Mouse (Mus musculus) intestine, postnatal 0 days (tissue): ENCODE measurements around the gene Spata1. TPM values are rescaled to one million over a fixed set of nuclear protein-coding genes. Genes with fewer than 3 reads are reported as not detected.

Experiments
- ATAC-seq: fragments of 200-750 bp; cut with Nextera tagmentation; 2 replicates; pipeline ENCODE4 v1.8.0; 2017; ENCODE audit warnings: mild to moderate bottlenecking, moderate TSS enrichment, moderate library complexity
- H3K27ac ChIP-seq: fragments of 300-500 bp; sonication (generic); 2 replicates; pipeline ENCODE4 v1.5.1; 2014; ENCODE audit warnings: mild to moderate bottlenecking, low read depth, low read length, moderate library complexity
- H3K27me3 ChIP-seq: fragments of 300-500 bp; sonication (generic); replicated peaks from 2 replicates; pipeline ENCODE4 v1.6.1; 2014; ENCODE audit warnings: low read length, mixed read lengths; ENCODE audit not compliant: control insufficient read depth, insufficient read depth
- H3K36me3 ChIP-seq: fragments of 300-500 bp; sonication (generic); 2 replicates; pipeline ENCODE4 v1.6.1; 2014; ENCODE audit warnings: mild to moderate bottlenecking, moderate library complexity; ENCODE audit not compliant: control insufficient read depth, insufficient read depth
- H3K4me1 ChIP-seq: fragments of 300-500 bp; sonication (generic); replicated peaks from 2 replicates; pipeline ENCODE4 v1.6.1; 2014; ENCODE audit warnings: antibody characterized with exemption, low read length, mixed read lengths; ENCODE audit not compliant: control insufficient read depth, insufficient read depth
- H3K4me2 ChIP-seq: fragments of 300-500 bp; sonication (generic); replicated peaks from 2 replicates; pipeline ENCODE4 v1.6.1; 2014; ENCODE audit warnings: low read depth, mild to moderate bottlenecking, moderate library complexity
- H3K4me3 ChIP-seq: fragments of 300-500 bp; sonication (generic); 2 replicates; pipeline ENCODE4 v1.5.1; 2014; ENCODE audit warnings: low read depth, low read length
- H3K9ac ChIP-seq: fragments of 300-500 bp; sonication (generic); 2 replicates; pipeline ENCODE4 v1.6.1; 2014; ENCODE audit warnings: mild to moderate bottlenecking, low read depth, low read length
- H3K9me3 ChIP-seq: fragments of 300-500 bp; sonication (generic); 2 replicates; pipeline ENCODE4 v1.6.1; 2016; ENCODE audit warnings: mixed run types; ENCODE audit not compliant: control insufficient read depth
- CTCF ChIP-seq: sonication (generic); IDR thresholded peaks from 2 replicates; pipeline ENCODE4 v1.5.1; 2016; ENCODE audit warnings: low read depth, mild to moderate bottlenecking, control low read depth, antibody characterized with exemption, moderate library complexity
- WGBS: fragments of 180-500 bp; shearing (Covaris S2); extraction: QIAGEN DNeasy Blood & Tissue Kit; methylation state at CpG from one replicate; pipeline ENCODE4 v1.1.7; 2014; 5-methylcytosine and 5-hydroxymethylcytosine counted together
- polyA plus RNA-seq: library from polyadenylated mRNA; unstranded; fragments of >200 nt; fragmentation: Nextera tagmentation; extraction: Ambion mirVana; gene quantifications from 2 replicates; pipeline ENCODE4 v1.2.1, GENCODE M21; 2015

Spata1 gene
- polyA plus RNA-seq, 1 experiment from 2014 or later = 1.3 TPM

GRCm38 (mm10) chr3:146498989-146499388 is 564 bp downstream of the Spata1 start:
- H3K27me3 ChIP-seq = no peaks in the 10 kb centered on the region
- peak overlapping the region; percentile 92 for H3K4me3 ChIP-seq
- peak overlapping the region; percentile 99 for H3K27ac ChIP-seq
- ATAC-seq = no peak
- 3% methylated on average over 13 of the region's 13 CpGs for WGBS
- H3K9ac ChIP-seq = peak overlapping the region; percentile 97
- H3K9me3 ChIP-seq = no peaks in the 10 kb centered on the region
- peak overlapping the region; percentile 72 for H3K4me2 ChIP-seq
- no peak for TF ChIP-seq CTCF
- H3K4me1 ChIP-seq = no peaks in the 10 kb centered on the region
- H3K36me3 ChIP-seq = peaks cover 9% of the 10 kb centered on the region

DNA sequence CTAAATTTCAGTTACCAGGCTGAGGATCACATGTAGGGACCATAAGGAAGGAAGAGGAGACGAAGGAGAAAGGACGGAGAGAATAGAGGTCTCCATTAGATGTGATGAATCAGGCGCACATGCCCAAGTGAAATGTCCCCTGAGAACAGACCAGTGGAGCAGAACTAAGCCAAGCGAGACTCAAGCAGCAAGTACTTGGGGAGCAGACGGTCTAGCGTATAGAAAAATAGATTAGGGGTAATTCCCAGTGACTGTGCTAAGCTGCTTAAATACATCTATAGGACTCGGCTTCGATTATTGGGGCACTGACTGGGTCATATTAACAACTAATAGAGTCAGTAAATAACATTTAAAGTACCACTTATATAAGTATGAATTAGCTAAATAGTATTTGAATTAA is 4.6 kb downstream of the Spata1 start:
- Histone ChIP-seq H3K4me1 (no peaks in the 10 kb centered on the region), H3K36me3 (no peaks in the 10 kb centered on the region), H3K27ac (no peak overlapping the region), H3K9me3 (no peaks in the 10 kb centered on the region), H3K27me3 (no peaks in the 10 kb centered on the region), H3K4me3 (no peak overlapping the region), H3K4me2 (no peak overlapping the region), H3K9ac (no peak overlapping the region)
- 89% methylated on average over 8 of the region's 8 CpGs for WGBS
- no peak for ATAC-seq
- TF ChIP-seq CTCF = no peak

DNA sequence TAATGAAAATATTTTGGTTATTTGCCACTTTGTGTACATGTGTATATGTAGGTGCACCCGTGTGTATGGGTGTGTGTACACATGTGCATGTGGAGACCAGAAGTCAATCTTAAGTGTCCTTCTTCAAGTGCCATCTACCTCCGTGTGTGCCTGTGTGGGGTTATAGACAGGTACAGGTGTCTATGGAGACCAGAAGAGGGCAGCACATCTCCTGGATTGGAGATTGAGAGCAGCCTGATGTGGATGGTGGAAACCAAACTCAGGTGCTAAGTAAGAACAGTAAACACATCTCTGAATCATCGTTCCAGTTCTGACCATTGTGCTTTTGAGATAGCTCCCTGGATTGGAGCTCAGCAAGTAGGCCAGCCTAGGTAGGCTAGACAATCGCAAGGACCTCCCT is 13.1 kb downstream of the Spata1 start:
- H3K9me3 ChIP-seq = no peaks in the 10 kb centered on the region
- H3K27me3 ChIP-seq = no peaks in the 10 kb centered on the region
- no peak for ATAC-seq
- no peaks in the 10 kb centered on the region for H3K36me3 ChIP-seq
- no peak overlapping the region for H3K4me3 ChIP-seq
- no peak overlapping the region for H3K9ac ChIP-seq
- H3K4me1 ChIP-seq = no peaks in the 10 kb centered on the region
- no peak overlapping the region for H3K4me2 ChIP-seq
- WGBS = 86% methylated on average over 4 of the region's 4 CpGs
- no peak overlapping the region for H3K27ac ChIP-seq
- TF ChIP-seq CTCF = peak; percentile 23; the same call in 1 of the 2 replicates

DNA sequence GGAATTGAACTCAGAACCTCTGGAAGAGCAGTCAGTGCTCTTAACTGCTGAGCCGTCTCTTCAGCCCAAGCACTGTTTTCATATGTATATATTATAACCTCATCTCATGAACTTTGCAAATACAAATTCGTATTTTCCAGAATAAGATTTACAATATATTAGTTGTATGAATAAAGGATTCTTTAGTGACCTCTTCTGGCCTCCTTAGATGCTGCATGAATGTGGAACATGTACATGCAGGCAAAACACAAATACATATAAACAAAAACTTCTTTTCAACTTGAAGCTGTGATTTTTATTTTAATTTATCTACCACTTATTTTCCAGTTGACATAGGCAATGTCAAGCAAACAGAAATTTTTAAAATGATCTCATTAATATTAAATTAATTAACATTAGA is 17.5 kb downstream of the Spata1 start:
- TF ChIP-seq CTCF = peak; percentile 44
- Histone ChIP-seq H3K4me2 (no peak overlapping the region), H3K4me3 (no peak overlapping the region), H3K27me3 (no peaks in the 10 kb centered on the region), H3K9ac (no peak overlapping the region), H3K27ac (no peak overlapping the region), H3K4me1 (no peaks in the 10 kb centered on the region), H3K36me3 (no peaks in the 10 kb centered on the region), H3K9me3 (no peaks in the 10 kb centered on the region)
- ATAC-seq = no peak
- 62% methylated on average over 2 of the region's 2 CpGs for WGBS

DNA sequence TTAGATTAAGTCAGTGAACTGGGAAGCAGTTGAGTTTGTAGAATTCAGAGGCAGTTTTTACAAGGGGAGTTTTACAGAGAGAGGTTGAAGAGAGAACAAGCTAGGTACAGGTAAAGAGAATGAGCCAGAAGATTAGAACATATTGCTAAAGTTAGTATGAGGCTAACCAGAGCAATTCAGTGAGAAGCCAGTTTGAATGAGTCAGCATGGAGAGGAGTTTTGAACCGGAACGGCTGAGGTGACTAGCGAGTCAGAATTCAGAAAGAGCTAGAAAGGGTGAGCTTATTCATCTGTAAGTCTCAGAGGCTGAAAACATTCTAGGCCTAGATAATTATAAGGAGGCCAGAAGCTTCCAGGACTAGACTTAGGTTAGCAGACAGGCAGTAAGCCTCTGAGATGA is 25.1 kb downstream of the Spata1 start:
- H3K36me3 ChIP-seq = no peaks in the 10 kb centered on the region
- no peak overlapping the region for H3K27ac ChIP-seq
- WGBS = 87% methylated on average over 3 of the region's 3 CpGs
- H3K4me3 ChIP-seq = no peak overlapping the region
- H3K4me1 ChIP-seq = no peaks in the 10 kb centered on the region
- H3K4me2 ChIP-seq = no peak overlapping the region
- H3K9ac ChIP-seq = no peak overlapping the region
- no peaks in the 10 kb centered on the region for H3K9me3 ChIP-seq
- TF ChIP-seq CTCF = no peak
- ATAC-seq = no peak
- no peaks in the 10 kb centered on the region for H3K27me3 ChIP-seq

- Histone ChIP-seq H3K4me1 (no peaks in the 10 kb centered on the region), H3K27ac (no peak overlapping the region), H3K36me3 (no peaks in the 10 kb centered on the region), H3K27me3 (no peaks in the 10 kb centered on the region), H3K9ac (no peak overlapping the region), H3K4me2 (no peak overlapping the region), H3K4me3 (no peak overlapping the region), H3K9me3 (no peaks in the 10 kb centered on the region)
- no peak for TF ChIP-seq CTCF
- ATAC-seq = no peak
Observed at GRCm38 (mm10) chr3:146473741-146474140, 25.8 kb downstream of the Spata1 start.

DNA sequence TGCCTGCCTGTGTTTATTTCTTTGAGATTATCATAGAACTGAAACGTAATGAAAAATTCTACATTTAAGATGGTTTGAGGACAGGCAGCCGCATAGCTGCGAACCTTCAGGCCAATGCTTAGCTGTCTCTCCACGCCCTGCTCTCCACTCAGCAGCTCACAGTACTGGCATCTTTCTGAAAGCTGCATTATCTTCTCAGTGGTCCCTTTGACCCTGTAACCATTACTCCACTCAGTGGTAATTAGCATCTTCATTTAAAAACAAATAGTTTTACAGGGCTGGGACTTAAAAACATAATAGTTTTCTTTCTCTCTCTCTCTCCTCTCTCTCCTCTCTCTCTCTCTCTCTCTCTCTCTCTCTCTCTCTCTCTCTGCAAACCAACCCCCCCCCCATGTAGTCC is 26.9 kb downstream of the Spata1 start:
- WGBS = 73% methylated on average over 4 of the region's 4 CpGs
- H3K4me3 ChIP-seq = no peak overlapping the region
- no peak overlapping the region for H3K4me2 ChIP-seq
- no peaks in the 10 kb centered on the region for H3K27me3 ChIP-seq
- ATAC-seq = no peak
- H3K9me3 ChIP-seq = no peaks in the 10 kb centered on the region
- H3K4me1 ChIP-seq = no peaks in the 10 kb centered on the region
- H3K27ac ChIP-seq = no peak overlapping the region
- no peaks in the 10 kb centered on the region for H3K36me3 ChIP-seq
- no peak for TF ChIP-seq CTCF
- no peak overlapping the region for H3K9ac ChIP-seq
